Mouse (Mus musculus): ENCODE results near the gene Got2.
"Not testable (repeated sequence)": the region's sequence is repeated elsewhere in the genome, so short reads cannot be mapped to it uniquely, and the experiment has no call there.

Got2 gene

DNA sequence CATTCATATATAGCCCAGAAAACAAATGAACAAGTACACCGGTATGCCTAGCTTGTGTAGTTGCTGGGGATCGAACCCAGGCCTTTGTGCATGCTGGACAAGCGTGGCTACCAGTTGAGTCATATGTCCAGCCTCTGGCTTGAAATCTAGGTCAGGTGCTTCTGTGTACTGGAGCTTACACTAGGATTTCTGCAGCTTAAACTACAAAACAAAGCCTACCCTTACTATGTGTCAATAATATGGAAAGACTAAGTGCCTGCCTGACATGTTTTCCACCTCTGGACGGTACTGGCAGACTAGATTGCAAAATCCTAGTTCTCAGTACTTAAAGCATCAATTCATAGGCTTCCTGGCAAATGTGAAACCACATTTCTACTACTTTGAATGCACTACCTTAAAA lies 8.5 kb downstream of the Got2 start:
- in situ Hi-C loops (cut with MboI; ENCODE audit: low pct_unique_long_range_greater_than_20kb in 1 of 2, low sequenced_read_pairs in 2 of 2, unreplicated experiment in 1 of 2): no loop called here

DNA sequence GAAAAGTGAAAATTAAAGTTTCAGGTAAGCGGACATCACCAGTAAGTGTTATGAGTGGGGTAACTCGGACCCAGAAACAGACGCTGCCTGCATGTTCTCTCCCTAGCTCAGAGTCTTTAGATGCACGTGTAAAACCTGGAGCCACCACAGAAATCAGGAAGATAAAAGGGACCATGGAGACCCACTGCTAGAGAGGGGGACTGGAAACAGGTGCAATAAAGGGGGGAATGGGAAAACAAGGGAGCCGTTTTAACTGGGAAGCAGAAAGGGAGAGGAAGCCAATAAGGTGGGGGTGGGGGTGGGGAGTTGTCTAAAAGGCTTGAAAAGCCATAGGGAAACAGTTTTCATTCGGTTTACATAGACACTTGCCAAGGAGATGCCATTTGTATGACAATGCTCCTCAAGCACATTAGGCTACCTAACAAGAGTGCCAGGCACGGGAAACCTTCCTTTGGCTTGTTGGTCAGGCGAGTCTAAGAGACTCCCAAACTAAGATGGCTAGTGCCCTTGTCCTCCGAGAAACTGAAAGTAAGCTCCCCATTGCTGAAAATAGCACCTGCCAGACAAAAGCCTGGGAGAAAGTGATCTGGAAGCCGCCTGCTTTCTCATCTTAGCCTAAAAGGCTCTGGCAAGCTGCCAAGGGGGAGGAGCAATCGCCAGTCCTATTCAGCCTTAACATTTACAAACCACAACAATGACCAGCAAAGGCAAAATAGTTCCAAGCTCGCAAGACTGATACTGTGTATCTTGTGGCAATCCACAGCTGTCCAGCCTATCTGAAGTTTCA lies 10.0 kb downstream of the Got2 start:
- in situ Hi-C loops (cut with MboI; ENCODE audit: low pct_unique_long_range_greater_than_20kb in 1 of 2, low sequenced_read_pairs in 2 of 2, unreplicated experiment in 1 of 2): no loop called here

DNA sequence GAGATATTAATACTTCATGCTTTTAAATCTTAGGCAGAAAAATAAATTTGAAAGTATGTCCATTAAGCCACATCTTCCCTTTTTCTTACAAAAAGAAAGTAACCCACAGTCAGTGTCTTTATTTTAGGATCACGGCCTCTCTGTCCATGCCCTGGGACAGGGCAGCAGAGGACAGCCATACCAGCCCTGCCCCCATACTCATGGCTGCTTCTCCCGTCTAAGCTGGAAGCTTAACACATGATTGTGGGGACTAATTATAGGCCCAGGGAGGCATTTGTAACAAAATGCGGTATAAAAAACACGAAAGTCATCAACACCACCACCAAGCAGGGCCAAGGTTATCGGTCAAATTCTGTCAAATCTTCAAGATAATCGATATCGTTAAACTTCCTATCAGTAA lies 13.1 kb downstream of the Got2 start:
- in situ Hi-C loops (cut with MboI; ENCODE audit: low pct_unique_long_range_greater_than_20kb in 1 of 2, low sequenced_read_pairs in 2 of 2, unreplicated experiment in 1 of 2): no loop called here

DNA sequence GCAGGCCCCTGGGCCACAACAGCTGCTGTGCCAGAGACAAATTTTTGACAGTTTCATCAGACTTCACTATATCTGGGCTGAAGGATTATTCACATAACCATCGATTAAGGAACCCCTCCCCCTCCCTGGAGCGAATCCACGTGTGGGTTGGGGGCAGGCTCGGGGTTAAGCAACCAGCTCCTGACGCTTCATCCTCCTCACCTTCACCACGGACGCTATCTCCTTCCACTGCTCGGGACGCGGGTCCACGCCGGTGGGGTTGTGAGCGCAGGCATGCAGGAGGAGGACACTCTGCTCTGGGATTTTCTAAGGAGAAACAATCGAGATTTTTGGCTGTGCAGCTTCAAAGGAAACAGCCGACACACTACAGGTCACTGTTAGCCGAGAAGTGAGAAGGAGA lies 16.7 kb downstream of the Got2 start:
- in situ Hi-C loops (cut with MboI; ENCODE audit: low pct_unique_long_range_greater_than_20kb in 1 of 2, low sequenced_read_pairs in 2 of 2, unreplicated experiment in 1 of 2): no loop called here

DNA sequence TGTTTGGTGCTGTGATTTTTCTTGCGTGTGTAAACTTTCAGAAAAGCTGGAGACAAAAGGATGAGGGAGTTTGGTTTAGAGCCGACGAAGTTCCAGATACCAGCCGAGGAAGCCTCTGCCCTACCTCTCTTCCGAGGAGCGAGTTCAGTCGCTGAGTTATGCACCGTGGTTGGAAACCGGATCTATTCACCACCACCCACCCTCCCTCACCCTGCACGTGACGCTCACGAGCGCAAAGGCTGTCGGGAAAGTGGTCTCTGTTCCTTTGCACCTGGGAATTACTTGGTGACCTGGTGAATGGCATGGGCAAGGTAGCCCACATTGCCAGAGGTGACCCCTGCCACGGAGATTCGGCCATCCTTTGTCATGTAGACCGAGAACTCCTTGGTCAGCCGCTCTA lies 23.5 kb downstream of the Got2 start:
- in situ Hi-C loops (cut with MboI; ENCODE audit: low pct_unique_long_range_greater_than_20kb in 1 of 2, low sequenced_read_pairs in 2 of 2, unreplicated experiment in 1 of 2): not testable (repeated sequence)

DNA sequence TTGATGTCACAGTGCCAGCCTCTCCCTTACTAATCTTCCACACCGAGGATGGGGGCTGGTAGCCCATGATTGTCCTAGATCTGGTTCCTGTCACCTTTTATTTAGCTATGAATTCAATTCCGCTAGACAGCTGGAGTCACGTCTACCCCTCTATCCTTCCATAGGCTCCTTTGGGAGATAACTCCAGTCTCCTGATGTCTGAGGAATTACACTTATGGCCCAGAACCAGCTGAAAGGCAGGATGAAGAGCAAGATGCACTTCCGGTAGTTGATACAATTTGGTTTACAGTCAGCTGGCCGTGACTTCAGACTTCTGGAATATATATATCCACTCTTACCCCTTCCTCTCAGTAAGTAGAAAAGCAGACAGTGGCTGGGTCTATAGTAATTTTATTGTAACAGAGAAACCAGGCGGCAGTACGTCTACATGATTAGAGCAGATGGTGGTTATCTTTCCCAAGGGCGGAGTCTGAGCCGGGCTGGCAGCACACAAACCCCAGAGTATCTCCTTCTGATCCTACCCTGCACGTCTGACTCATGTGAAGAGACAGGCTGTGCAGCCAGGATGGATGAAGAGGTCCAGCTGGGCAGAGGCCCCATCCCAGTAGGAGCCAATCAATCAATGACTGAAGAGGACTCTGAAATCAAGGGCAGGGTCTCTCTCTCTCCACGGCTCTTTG lies 24.4 kb downstream of the Got2 start:
- in situ Hi-C loops (cut with MboI; ENCODE audit: low pct_unique_long_range_greater_than_20kb in 1 of 2, low sequenced_read_pairs in 2 of 2, unreplicated experiment in 1 of 2): not testable (repeated sequence)

DNA sequence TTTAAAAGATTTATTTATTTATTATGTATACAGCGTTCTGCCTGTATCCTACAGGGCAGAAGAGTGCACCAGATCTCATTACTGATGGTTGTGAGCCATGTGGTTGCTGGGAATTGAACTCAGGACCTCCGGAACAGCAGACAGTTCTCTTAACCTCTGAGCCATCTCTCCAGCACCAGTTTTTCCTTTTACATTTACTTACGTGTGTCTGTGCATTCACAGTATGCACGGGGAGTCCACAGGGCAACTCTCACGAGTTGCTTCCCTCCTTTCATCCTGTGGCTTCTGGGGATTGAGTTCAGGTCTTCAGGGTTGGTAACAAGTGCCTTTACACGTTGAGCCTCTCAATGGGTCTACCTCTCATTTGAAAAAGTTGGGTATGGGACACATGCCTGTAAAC lies 34.2 kb downstream of the Got2 start:
- in situ Hi-C loops (cut with MboI; ENCODE audit: low pct_unique_long_range_greater_than_20kb in 1 of 2, low sequenced_read_pairs in 2 of 2, unreplicated experiment in 1 of 2): no loop called here

DNA sequence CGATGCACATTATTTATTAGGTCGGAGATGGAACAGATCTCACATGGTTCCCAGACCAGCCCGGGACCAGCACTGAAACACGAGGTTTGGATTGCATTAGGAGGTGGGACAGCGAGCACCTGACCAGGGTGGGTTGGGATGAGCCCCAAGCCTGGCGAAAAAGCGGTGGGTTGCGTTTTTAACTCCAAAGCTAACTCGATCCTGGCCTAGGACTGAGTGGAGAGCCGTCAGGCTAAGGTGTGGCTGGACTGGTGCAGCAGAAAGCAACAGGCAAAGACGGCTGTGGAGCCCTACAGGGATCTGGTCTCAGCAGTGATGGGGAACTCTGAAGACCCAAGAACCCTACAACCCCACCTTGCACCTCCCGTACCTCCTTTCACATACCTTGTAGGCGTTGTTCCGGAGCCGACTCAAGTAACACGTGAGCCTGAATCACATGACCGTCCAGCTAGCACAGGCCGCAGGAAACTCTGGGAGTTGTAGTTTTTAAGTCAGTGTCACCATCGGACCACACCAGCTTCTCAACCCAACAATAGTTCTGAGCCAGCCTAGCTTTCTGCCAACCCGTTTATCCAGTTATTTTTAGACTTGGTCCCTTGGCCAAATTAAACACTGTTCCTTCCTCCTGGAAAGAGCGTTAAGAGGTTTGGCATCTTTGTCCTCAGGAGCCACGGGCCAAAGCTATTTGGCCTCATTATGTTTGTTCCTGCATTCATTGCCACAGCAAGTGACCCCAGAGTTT lies 35.1 kb downstream of the Got2 start, which contains the start of gene Slc38a7:
Gene Slc38a7 (minus strand): TSS at position 438 of the 742 bp plus-strand sequence.
- in situ Hi-C loops (cut with MboI; ENCODE audit: low pct_unique_long_range_greater_than_20kb in 1 of 2, low sequenced_read_pairs in 2 of 2, unreplicated experiment in 1 of 2): no loop called here

DNA sequence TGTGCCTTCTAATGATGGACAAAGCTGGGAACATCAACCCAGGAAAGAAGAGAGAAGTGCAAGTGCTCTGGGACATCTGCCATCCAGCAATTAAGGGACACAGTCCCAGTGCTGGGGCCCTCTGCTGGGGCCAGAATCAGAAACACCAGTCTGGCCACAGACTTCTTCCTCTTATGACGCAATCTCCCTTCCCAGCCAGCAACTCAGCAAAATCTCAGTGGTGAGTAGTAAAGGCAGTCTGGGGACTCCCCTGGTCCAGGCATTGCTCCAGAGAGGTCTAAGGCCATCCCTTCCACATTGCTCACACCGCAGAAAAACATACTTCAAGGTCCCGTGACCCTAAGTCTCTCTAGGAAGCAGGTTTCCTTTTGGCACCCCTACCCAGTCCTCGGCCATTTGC lies 36.1 kb downstream of the Got2 start:
- in situ Hi-C loops (cut with MboI; ENCODE audit: low pct_unique_long_range_greater_than_20kb in 1 of 2, low sequenced_read_pairs in 2 of 2, unreplicated experiment in 1 of 2): no loop called here

DNA sequence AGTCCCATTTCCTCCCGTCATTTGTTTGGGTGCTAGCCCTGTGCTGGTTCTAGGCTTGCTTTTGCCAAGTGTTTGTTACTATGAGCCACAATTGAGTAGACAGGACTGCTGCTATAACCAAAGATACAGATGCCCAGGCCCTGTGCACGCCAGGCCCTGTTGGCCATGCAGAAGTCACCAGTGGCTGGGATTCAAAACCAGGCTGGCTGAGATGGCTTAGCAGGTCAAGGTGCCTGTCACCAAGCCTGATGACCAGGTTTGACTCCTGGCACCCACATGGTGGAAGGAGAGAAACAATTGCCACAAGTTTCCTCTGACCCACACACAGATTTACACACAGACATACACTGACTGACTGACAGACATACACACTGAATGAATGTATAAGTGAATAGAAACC lies 38.0 kb downstream of the Got2 start:
- in situ Hi-C loops (cut with MboI; ENCODE audit: low pct_unique_long_range_greater_than_20kb in 1 of 2, low sequenced_read_pairs in 2 of 2, unreplicated experiment in 1 of 2): no loop called here

DNA sequence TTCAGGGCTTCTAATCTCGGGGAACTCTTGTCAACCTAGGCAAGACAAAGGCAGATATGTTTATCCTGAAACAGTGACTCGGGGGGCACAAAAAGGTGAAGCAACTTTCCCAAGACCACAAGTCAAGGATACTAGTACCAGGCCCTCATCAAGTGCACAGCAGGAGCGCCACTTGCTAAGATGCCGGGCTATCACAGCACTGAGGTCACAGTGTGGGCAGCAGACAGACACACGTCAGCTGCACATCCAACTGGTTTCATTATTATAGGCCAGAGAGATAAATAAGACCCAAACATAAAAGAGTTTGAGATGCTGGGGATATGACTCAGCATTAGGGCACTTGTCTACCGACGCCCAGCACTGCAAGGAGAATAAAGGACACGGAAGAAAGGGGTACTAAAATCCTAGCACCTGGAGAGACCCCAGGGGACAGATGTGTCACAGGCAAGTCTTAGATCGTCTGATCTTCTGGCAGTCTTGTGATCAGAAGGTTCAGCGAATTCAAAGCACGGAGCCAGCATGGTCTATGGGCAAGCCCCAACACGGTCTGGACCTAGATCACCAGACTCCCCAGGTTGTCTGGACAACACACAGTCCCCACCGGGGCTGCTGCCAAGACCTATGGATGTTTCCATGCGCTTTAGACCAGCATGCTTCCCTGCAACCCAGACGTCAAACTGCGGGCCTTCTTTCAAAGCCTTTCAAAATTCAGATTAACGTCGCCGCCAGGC lies 39.4 kb downstream of the Got2 start:
- in situ Hi-C loops (cut with MboI; ENCODE audit: low pct_unique_long_range_greater_than_20kb in 1 of 2, low sequenced_read_pairs in 2 of 2, unreplicated experiment in 1 of 2): no loop called here

DNA sequence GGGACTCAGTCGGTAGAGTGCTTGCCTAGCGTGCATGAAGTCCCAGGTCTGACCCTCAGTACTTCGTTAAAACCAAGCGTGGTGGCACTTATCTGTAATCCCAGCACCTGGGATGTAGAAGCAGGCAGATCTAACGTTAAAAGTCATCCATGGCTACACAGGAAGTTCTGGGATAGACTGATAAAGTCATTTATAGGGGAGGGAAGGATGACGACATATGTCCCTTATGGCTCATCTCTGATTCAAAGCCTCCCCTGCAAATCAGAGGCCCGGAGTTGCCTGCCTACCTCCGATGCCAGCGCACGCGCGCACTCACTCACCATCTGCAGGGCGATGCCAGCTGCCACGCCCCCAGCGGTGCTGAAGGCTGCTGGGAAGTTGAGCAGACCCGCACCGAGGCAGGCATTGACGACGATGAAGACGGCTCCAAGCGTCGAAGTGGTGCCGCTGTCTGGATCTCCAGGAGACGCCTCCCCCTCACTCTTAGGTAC lies 40.2 kb downstream of the Got2 start:
- in situ Hi-C loops (cut with MboI; ENCODE audit: low pct_unique_long_range_greater_than_20kb in 1 of 2, low sequenced_read_pairs in 2 of 2, unreplicated experiment in 1 of 2): no loop called here

DNA sequence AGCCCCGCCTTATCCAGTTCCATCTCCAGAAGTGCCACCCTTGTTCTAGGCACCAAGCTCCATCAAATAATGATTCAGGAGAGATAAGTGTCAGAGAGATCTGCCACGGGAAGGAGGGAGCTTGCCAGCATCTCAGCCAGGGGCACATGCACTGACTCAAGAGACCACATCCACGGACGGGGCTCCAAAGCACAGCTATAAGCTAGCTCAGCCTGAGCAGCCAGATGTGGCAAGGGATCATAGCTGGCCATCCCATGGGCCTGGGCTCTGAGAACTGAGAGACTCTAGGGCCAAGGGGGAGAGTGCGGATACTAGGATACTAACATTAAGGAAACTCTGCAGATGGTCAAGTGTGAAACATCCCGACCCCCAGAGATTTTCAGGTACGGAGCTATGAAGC lies 43.3 kb downstream of the Got2 start:
- in situ Hi-C loops (cut with MboI; ENCODE audit: low pct_unique_long_range_greater_than_20kb in 1 of 2, low sequenced_read_pairs in 2 of 2, unreplicated experiment in 1 of 2): no loop called here

DNA sequence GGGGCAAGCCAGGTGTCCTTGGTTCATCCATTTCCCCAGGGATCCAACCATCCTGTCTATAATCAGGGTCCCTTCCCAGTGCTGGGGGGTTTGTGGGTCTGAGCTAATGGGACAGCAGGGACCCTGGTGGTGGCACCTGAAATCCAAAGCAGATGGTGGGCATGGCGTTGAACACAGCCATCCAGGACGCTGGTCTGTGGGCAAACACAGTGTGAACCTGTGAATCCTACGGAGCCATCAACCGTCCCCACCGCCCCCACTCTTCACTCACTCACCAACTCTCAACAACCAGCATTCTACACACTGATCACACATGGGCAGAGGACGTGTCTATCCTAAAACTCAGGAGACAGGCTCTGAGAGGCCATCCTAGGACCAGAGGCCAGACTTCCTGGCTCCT lies 44.4 kb downstream of the Got2 start:
- in situ Hi-C loops (cut with MboI; ENCODE audit: low pct_unique_long_range_greater_than_20kb in 1 of 2, low sequenced_read_pairs in 2 of 2, unreplicated experiment in 1 of 2): no loop called here

DNA sequence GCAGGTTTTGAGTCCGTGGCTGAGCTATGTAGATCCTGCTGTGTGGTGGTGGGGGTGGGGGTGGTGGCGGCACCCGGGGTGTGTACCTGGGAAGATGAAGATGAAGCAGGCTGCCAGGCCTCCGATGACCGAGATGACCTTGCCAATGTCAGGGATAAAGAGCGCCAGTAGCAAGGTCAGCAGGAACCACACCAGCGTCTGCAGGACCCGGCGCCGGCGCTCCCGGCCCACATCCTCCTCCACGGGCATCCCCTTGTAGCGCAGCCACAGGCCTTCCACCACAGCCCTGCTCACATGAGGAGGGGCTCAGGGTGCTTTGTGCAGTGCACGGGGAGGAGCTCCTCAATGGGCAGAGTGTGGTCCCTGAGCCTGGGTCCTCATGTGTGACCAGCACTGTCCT lies 46.9 kb downstream of the Got2 start:
- in situ Hi-C loops (cut with MboI; ENCODE audit: low pct_unique_long_range_greater_than_20kb in 1 of 2, low sequenced_read_pairs in 2 of 2, unreplicated experiment in 1 of 2): no loop called here

DNA sequence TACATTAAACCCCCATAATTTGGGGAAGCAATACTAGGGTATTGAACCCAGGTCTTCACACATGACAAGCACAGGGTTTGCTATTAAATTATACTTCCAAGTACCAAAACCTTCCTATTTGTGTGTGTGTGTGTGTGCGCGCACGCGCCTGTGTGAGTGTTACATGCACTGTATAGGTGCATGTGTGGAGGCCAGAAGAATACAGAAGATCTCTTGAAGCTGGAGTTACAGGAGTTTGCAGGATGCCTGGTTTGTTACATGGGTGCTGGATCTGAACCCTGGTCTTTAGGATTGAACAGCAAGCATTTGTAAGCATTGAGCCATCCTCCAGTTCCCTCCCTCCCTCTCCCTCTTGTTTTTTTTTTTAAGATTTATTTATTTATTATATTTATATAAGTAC lies 49.1 kb downstream of the Got2 start:
- in situ Hi-C loops (cut with MboI; ENCODE audit: low pct_unique_long_range_greater_than_20kb in 1 of 2, low sequenced_read_pairs in 2 of 2, unreplicated experiment in 1 of 2): no loop called here

DNA sequence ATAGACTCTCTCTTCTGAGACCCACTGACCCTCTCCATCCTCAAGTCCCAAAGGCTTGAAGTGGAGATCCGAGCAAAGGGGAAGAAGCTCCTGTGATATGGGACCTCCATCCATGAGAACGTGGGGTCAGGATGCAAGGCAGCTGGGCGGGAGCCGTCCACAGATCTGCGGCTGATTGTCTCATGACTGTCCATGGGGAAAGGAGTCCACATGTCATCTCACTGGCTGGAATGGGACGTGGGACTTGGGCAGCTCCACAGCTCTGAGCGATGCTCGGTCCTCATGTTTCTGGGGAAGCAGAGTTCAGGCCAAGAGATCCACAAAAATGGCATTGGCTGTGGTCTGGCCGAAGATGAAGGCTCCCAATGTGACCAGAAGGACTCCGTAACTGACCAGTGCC lies 51.1 kb downstream of the Got2 start:
- in situ Hi-C loops (cut with MboI; ENCODE audit: low pct_unique_long_range_greater_than_20kb in 1 of 2, low sequenced_read_pairs in 2 of 2, unreplicated experiment in 1 of 2): no loop called here

DNA sequence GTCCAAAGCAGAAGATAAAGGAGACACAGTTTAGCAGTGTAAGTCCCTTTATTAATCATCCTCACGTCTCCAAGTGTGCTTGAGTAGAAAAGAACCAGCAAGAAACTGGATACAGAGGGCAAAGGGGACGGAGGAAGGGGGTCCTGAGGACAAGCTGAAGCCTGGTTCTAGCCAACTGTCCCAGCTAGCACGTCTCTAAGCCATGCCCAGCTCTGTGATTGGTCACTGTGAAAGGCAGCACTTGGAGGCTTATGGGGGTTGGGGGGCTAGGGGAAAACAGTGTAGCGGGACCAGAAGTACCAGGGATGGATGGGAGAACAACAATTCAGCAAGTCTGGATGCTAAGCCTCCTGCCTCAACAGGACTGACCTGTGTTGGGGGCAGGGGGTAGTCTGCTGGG lies 52.5 kb downstream of the Got2 start:
- in situ Hi-C loops (cut with MboI; ENCODE audit: low pct_unique_long_range_greater_than_20kb in 1 of 2, low sequenced_read_pairs in 2 of 2, unreplicated experiment in 1 of 2): no loop called here

Measured in mouse embryonic stem cell (cell line).